Mouse (Mus musculus) macrophage (primary cell): ENCODE results near the gene Trim13. TPM values are rescaled to one million over a fixed set of nuclear protein-coding genes. Genes with fewer than 3 reads are reported as not detected.
"Not testable (repeated sequence)": the region's sequence is repeated elsewhere in the genome, so short reads cannot be mapped to it uniquely, and the experiment has no call there.

Source experiments
- H3K27ac ChIP-seq: fragments of 350-480 bp; formaldehyde crosslinking; 2 replicates; pipeline ENCODE4 v1.9.0; 2021
- H3K36me3 ChIP-seq: fragments of 350-480 bp; formaldehyde crosslinking; 2 replicates; pipeline ENCODE4 v1.9.0; 2021; ENCODE audit errors: inconsistent target
- H3K4me3 ChIP-seq: fragments of 350-480 bp; formaldehyde crosslinking; 2 replicates; pipeline ENCODE4 v1.9.0; 2021; ENCODE audit errors: inconsistent target
- H3K79me2 ChIP-seq: fragments of 350-480 bp; formaldehyde crosslinking; 2 replicates; pipeline ENCODE4 v1.9.0; 2021; ENCODE audit errors: inconsistent target
- WGBS: methylation state at CpG from one replicate; pipeline ENCODE4 v1.1.7; 2026; ENCODE audit warnings: inconsistent platforms; ENCODE audit not compliant: missing documents; 5-methylcytosine and 5-hydroxymethylcytosine counted together
- polyA plus RNA-seq: library from polyadenylated mRNA; stranded (reverse); fragments of 250-400 nt; gene quantifications from 3 replicates; pipeline ENCODE4 v1.2.4, GENCODE M21; 2018; ENCODE audit warnings: inconsistent platforms

Trim13 gene
- polyA plus RNA-seq, 1 experiment from 2014 or later: 8.2 TPM

- 4% methylated on average over 40 of the region's 44 CpGs for WGBS
- Histone ChIP-seq H3K79me2 (no peaks in the 10 kb centered on the region; the same call in 1 of the 2 replicates), H3K36me3 (no peaks in the 10 kb centered on the region), H3K27ac (no peak overlapping the region), H3K4me3 (peak overlapping the region; percentile 42)
Observed at GRCm38 (mm10) chr14:61599057-61599806, 1.2 kb downstream of the Trim13 start.

GRCm38 (mm10) chr14:61601348-61601747 lies 3.3 kb downstream of the Trim13 start:
- Histone ChIP-seq H3K27ac (no peak overlapping the region), H3K4me3 (no peak overlapping the region), H3K36me3 (no peaks in the 10 kb centered on the region), H3K79me2 (no peaks in the 10 kb centered on the region; the same call in 1 of the 2 replicates)
- WGBS: 77% methylated on average over 8 of the region's 9 CpGs

GRCm38 (mm10) chr14:61603069-61603755 lies 5.2 kb downstream of the Trim13 start:
- 89% methylated on average over 6 of the region's 8 CpGs for WGBS
- Histone ChIP-seq H3K4me3 (no peak overlapping the region), H3K27ac (no peak overlapping the region), H3K36me3 (no peaks in the 10 kb centered on the region), H3K79me2 (no peaks in the 10 kb centered on the region; the same call in 1 of the 2 replicates)

- Histone ChIP-seq H3K79me2 (no peaks in the 10 kb centered on the region; the same call in 1 of the 2 replicates), H3K27ac (no peak overlapping the region), H3K36me3 (no peaks in the 10 kb centered on the region), H3K4me3 (no peak overlapping the region)
- WGBS: 96% methylated on average over 3 of the region's 3 CpGs
Observed at GRCm38 (mm10) chr14:61604081-61604480, 6.0 kb downstream of the Trim13 start.

GRCm38 (mm10) chr14:61606088-61606487 lies 8.0 kb downstream of the Trim13 start:
- 94% methylated on average over 2 of the region's 2 CpGs for WGBS

GRCm38 (mm10) chr14:61607157-61607556 lies 9.1 kb downstream of the Trim13 start, which contains the start of gene Kcnrg:
Kcnrg (plus strand) TSS chr14:61607457.
- Histone ChIP-seq H3K79me2 (no peaks in the 10 kb centered on the region), H3K4me3 (no peak within 1 kb of the TSS), H3K27ac (no peak within 1 kb of the TSS), H3K36me3 (no peaks in the 10 kb centered on the region)
- 96% methylated on average over 3 of the region's 3 CpGs for WGBS

More at GRCm38 (mm10) chr14:61606088-61606487, 8.0 kb downstream of the Trim13 start:
- H3K27ac ChIP-seq, H3K4me3 ChIP-seq, H3K36me3 ChIP-seq, H3K79me2 ChIP-seq: not testable (repeated sequence)

- no peaks in the 10 kb centered on the region for H3K79me2 ChIP-seq
- no peaks in the 10 kb centered on the region for H3K36me3 ChIP-seq
- 92% methylated on average over 5 of the region's 5 CpGs for WGBS
- no peak overlapping the region for H3K27ac ChIP-seq
- no peak overlapping the region for H3K4me3 ChIP-seq
Observed at GRCm38 (mm10) chr14:61611766-61612165, 13.7 kb downstream of the Trim13 start.

- Histone ChIP-seq H3K4me3 (no peak overlapping the region), H3K79me2 (no peaks in the 10 kb centered on the region), H3K27ac (no peak overlapping the region), H3K36me3 (no peaks in the 10 kb centered on the region)
- WGBS: 95% methylated on average over 2 of the region's 2 CpGs
Observed at GRCm38 (mm10) chr14:61613319-61613718, 15.3 kb downstream of the Trim13 start.

- H3K36me3 ChIP-seq: peaks cover 10% of the 10 kb centered on the region; the same call in 1 of the 2 replicates
- WGBS: 49% methylated on average over 2 of the region's 2 CpGs
- H3K27ac ChIP-seq: no peak overlapping the region
- no peaks in the 10 kb centered on the region for H3K79me2 ChIP-seq
- no peak overlapping the region for H3K4me3 ChIP-seq
Observed at GRCm38 (mm10) chr14:61620371-61620770, 22.3 kb downstream of the Trim13 start.

- Histone ChIP-seq H3K36me3 (peaks cover 27% of the 10 kb centered on the region; the same call in 1 of the 2 replicates), H3K27ac (no peak overlapping the region), H3K79me2 (peaks cover 100% of the 10 kb centered on the region), H3K4me3 (no peak overlapping the region)
Observed at GRCm38 (mm10) chr14:61635969-61636368, 37.9 kb downstream of the Trim13 start.

- no peak overlapping the region for H3K27ac ChIP-seq
- H3K36me3 ChIP-seq: no peaks in the 10 kb centered on the region
- H3K79me2 ChIP-seq: peaks cover 100% of the 10 kb centered on the region
- no peak overlapping the region for H3K4me3 ChIP-seq
- 89% methylated on average over 1 of the region's 1 CpGs for WGBS
Observed at GRCm38 (mm10) chr14:61642668-61643067, 44.6 kb downstream of the Trim13 start.

GRCm38 (mm10) chr14:61645547-61645946 lies 47.5 kb downstream of the Trim13 start:
- H3K79me2 ChIP-seq: peaks cover 91% of the 10 kb centered on the region
- no peaks in the 10 kb centered on the region for H3K36me3 ChIP-seq
- peak overlapping the region; percentile 8; the same call in 1 of the 2 replicates for H3K27ac ChIP-seq
- 70% methylated on average over 1 of the region's 1 CpGs for WGBS
- peak overlapping the region; percentile 83 for H3K4me3 ChIP-seq

GRCm38 (mm10) chr14:61647182-61647880 lies 49.3 kb downstream of the Trim13 start:
- Histone ChIP-seq H3K36me3 (no peaks in the 10 kb centered on the region), H3K4me3 (peak overlapping the region; percentile 83), H3K27ac (peak overlapping the region; percentile 87), H3K79me2 (peaks cover 90% of the 10 kb centered on the region)
- WGBS: under 1% methylated on average over 24 of the region's 24 CpGs

GRCm38 (mm10) chr14:61647881-61648684 lies 50.0 kb downstream of the Trim13 start:
- Histone ChIP-seq H3K4me3 (peak overlapping the region; percentile 83), H3K79me2 (peaks cover 90% of the 10 kb centered on the region), H3K36me3 (no peaks in the 10 kb centered on the region), H3K27ac (peak overlapping the region; percentile 87)
- WGBS: 2% methylated on average over 78 of the region's 95 CpGs
